Mouse (Mus musculus) heart, adult 10 weeks (tissue): ENCODE data around the gene Tcp11l2. TPM values are rescaled to one million over a fixed set of nuclear protein-coding genes. Genes with fewer than 3 reads are reported as not detected.

ENCODE experiments used
- polyA plus RNA-seq: library from polyadenylated mRNA; stranded (reverse); fragments of 350-450 nt; fragmentation: Illumina TruSeq; extraction: RNeasy Lipid Tissue Mini Kit (QIAGEN cat#74804); gene quantifications from one replicate; pipeline ENCODE4 v1.2.3, GENCODE M21; 2014; ENCODE audit warnings: low read depth, low replicate concordance

The Tcp11l2 gene
- polyA plus RNA-seq = 130 TPM

DNA sequence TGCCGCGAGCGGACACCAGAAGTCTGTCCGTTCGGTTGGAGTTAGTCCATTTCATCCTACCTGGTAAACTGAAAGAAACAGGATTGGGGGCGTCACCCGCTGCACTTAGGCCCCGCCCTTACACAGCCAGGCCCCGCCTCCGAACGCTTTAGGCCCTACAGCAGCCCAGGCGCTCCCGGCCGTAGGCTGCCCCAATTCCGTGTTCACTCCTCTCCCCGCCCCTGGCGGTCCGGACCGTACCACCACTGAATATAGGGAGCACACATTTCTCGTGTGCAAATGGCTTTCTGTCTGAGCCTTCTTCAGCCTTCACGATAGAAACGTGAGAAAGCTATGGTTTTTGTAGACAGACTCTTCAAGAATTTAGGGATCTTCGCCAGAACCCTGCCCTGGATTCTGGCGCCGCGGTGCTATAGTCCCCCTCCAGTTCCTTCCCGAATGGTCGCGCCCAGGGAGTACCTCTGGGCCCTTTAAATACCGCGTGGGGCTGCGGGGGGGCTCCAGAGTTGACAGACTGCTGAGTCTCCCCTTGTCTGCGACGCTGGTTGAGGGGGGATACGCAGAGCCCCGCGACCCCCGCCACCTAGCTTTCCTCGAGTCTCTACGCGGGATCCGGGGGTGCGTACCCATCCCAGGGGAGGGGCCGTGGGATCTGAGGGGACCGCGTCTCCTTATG lies at the start of gene Tcp11l2:
Gene Tcp11l2, plus strand, starts transcription at position 232 of the 676 bp plus-strand sequence.

DNA sequence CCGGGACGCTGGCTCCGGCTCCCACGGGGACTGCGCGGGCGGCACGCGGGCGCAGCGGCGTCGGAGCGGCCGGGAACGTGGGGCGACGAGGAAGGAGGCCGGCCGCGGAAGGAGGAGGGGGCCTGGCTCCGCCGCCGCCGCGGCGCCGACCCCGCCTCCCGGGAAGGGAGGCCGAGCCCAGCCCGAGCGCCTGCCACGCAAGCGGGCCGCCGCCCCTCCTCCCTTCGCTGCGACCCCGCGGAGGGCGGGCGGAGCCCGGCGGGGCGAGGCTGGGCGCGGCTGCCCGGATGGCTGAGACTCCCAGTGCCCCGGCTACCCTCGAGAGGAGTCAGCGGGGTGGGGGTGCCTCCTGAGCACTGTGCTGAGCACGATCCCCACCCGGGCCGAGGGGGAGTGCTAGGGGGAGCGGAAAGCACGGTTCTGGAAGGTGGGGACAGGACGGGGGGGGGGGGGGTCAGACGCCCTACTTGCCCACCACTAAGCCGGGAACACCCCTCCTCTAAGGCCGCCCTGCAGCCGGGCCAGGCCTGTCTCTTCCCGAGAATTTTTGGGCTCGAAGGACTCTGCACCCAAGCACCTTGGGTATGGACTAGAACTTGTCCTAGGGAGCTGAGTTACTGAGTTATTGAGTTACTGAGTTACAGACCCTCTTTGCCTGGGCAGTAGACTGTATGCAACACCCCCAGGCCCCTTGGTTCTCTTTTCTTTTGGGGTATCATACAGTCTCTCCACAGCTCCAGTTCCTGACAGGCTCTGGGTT lies 42.3 kb upstream of the Tcp11l2 start, which contains the start of gene Ckap4:
Gene Ckap4, minus strand, starts transcription at position 151 of the 760 bp plus-strand sequence.

DNA sequence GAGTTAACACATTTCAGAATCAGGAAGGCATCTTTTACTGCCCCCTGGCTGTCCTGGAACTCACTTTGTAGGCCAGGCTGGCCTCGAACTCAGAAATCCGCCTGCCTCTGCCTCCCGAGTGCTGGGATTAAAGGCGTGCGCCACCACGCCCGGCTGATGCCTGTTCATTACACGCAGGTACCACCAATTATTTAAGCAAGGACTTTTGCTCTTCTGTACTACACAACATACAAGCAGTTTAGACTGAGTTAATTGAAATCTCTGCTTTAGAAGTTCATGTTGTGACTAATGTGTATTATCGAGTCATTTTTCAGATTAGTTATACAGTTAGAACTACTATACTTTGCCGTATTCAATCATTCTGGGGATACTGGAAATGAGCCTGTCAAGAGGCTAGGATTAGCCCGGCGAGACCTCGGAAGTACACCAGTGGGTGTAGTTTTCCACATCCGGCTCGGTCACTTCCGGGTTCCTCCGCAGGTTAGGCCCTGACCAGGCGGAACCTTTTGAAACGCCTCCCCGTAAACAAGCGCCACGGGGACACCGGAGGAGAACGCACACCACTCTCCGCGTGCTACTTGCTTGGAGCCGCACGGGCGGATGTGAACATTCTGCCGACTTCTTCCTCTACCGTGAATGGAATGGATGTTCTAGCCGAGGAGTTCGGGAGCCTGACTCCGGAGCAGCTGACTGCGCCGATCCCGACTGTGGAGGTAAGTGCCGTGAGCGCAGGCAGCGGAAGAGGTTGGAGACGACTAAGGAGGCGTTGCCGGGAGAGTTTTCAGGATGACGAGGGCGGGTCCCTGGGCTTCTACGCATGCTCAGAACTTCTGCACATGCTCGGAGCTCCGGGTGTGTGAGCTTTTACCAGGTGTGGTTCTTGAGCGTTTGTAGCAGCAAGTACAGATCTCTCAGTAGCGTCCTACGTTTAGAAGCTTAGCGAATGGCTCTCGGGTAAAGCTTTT lies 45.7 kb downstream of the Tcp11l2 start, which contains the start of gene Polr3b:
Gene Polr3b, plus strand, starts transcription at position 467 of the 965 bp plus-strand sequence.

Other genes with a start within 250 kb of the Tcp11l2 start
- 15.4 TPM for gene Nuak1, start 136.0 kb upstream of the Tcp11l2 start, polyA plus RNA-seq
- gene Ckap4, start 42.6 kb upstream of the Tcp11l2 start, polyA plus RNA-seq = 25.8 TPM
- gene Polr3b, start 45.7 kb downstream of the Tcp11l2 start, polyA plus RNA-seq = 8.1 TPM
- gene Rfx4, start 179.4 kb downstream of the Tcp11l2 start, polyA plus RNA-seq = not detected